Mouse (Mus musculus): Measurements from ENCODE around the gene Slc44a3.

DNA sequence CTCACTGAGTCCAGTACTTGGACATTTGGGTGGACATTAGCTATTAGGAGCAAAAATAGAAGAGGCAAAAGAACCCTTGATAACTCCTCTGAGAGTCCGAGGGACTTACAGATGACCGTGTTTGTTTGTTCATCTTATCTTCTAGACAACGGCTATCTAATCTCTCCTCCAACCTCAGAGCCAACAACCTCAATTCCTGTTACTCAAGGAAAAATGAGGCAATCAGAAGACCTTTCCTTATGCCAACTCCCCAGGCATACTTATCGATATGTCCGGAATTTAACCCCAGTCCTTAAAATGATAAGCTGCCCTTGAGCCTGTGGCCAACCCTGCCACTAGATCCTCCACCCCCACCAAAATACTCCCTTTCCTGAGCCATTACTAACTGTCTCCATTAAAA is 31.5 kb downstream of the Slc44a3 start:
- TF ChIP-seq CTCF (IDR thresholded peaks at IDR 0.05; ENCODE audit: low read depth, low read length) (no peak), POLR2A (IDR thresholded peaks at IDR 0.05; ENCODE audit: insufficient read depth, low read length) (no peak), EP300 (IDR thresholded peaks at IDR 0.05; ENCODE audit: insufficient read depth, low read depth, low read length) (no peak)
